Mouse (Mus musculus): ENCODE results near the gene Ndrg3. TPM values are rescaled to one million over a fixed set of nuclear protein-coding genes. Genes with fewer than 3 reads are reported as not detected.
"Not testable (repeated sequence)": the region's sequence is repeated elsewhere in the genome, so short reads cannot be mapped to it uniquely, and the experiment has no call there.

Gene Ndrg3
- polyA plus RNA-seq, 1 experiment, result 42.9 TPM

GRCm38 (mm10) chr2:156937795-156938194 is 54.1 kb downstream of the Ndrg3 start:
- DNase-seq (ENCODE audit: low spot score), result no peak

- DNase-seq (ENCODE audit: low spot score), result no peak
These were observed 56.9 kb downstream of the Ndrg3 start for GRCm38 (mm10) chr2:156935005-156935404.

GRCm38 (mm10) chr2:156933426-156933825 is 58.4 kb downstream of the Ndrg3 start:
- DNase-seq (ENCODE audit: low spot score), result no peak

- DNase-seq (ENCODE audit: low spot score), result no peak
These were observed 60.4 kb downstream of the Ndrg3 start for GRCm38 (mm10) chr2:156931421-156931820.

GRCm38 (mm10) chr2:156930549-156930948 is 61.3 kb downstream of the Ndrg3 start:
- DNase-seq (ENCODE audit: low spot score), result no peak

- no peak for DNase-seq (ENCODE audit: low spot score)
These were observed 62.2 kb downstream of the Ndrg3 start for GRCm38 (mm10) chr2:156929519-156930120.

- DNase-seq (ENCODE audit: low spot score), result no peak
These were observed 63.2 kb downstream of the Ndrg3 start for GRCm38 (mm10) chr2:156928606-156929005.

GRCm38 (mm10) chr2:156927663-156928062 is 64.2 kb downstream of the Ndrg3 start:
- no peak for DNase-seq (ENCODE audit: low spot score)

GRCm38 (mm10) chr2:156925611-156926010 is 66.2 kb downstream of the Ndrg3 start:
- not testable (repeated sequence) for DNase-seq (ENCODE audit: low spot score)

GRCm38 (mm10) chr2:156925075-156925474 is 66.8 kb downstream of the Ndrg3 start:
- DNase-seq (ENCODE audit: low spot score), result not testable (repeated sequence)

- DNase-seq (ENCODE audit: low spot score), result no peak
These were observed 67.5 kb downstream of the Ndrg3 start for GRCm38 (mm10) chr2:156924210-156924898.

GRCm38 (mm10) chr2:156923057-156923456 is 68.8 kb downstream of the Ndrg3 start:
- no peak for DNase-seq (ENCODE audit: low spot score)

GRCm38 (mm10) chr2:156919796-156920195 is 72.1 kb downstream of the Ndrg3 start:
- DNase-seq (ENCODE audit: low spot score), result no peak

- not testable (repeated sequence) for DNase-seq (ENCODE audit: low spot score)
These were observed 72.7 kb downstream of the Ndrg3 start for GRCm38 (mm10) chr2:156919191-156919590.

GRCm38 (mm10) chr2:156918562-156918961 is 73.3 kb downstream of the Ndrg3 start:
- DNase-seq (ENCODE audit: low spot score), result no peak

- no peak for DNase-seq (ENCODE audit: low spot score)
These were observed 75.3 kb downstream of the Ndrg3 start for GRCm38 (mm10) chr2:156916419-156917125.

- DNase-seq (ENCODE audit: low spot score), result no peak
These were observed 76.3 kb downstream of the Ndrg3 start for GRCm38 (mm10) chr2:156915559-156915958.

GRCm38 (mm10) chr2:156913191-156913590 is 78.7 kb downstream of the Ndrg3 start:
- DNase-seq (ENCODE audit: low spot score), result no peak

GRCm38 (mm10) chr2:156905931-156906330 is 85.9 kb downstream of the Ndrg3 start:
- DNase-seq (ENCODE audit: low spot score), result not testable (repeated sequence)

- no peak for DNase-seq (ENCODE audit: low spot score)
These were observed 86.7 kb downstream of the Ndrg3 start for GRCm38 (mm10) chr2:156904976-156905717.

- no peak for DNase-seq (ENCODE audit: low spot score)
These were observed 88.5 kb downstream of the Ndrg3 start for GRCm38 (mm10) chr2:156903367-156903766.

GRCm38 (mm10) chr2:156902411-156902810 is 89.4 kb downstream of the Ndrg3 start:
- DNase-seq (ENCODE audit: low spot score), result not testable (repeated sequence)

Measured in urinary bladder, adult 2 months (tissue).